Mouse (Mus musculus): ENCODE results near the gene Txk. TPM values are rescaled to one million over a fixed set of nuclear protein-coding genes. Genes with fewer than 3 reads are reported as not detected.

The Txk gene
- polyA plus RNA-seq, 1 experiment from 2014 or later: not detected

DNA sequence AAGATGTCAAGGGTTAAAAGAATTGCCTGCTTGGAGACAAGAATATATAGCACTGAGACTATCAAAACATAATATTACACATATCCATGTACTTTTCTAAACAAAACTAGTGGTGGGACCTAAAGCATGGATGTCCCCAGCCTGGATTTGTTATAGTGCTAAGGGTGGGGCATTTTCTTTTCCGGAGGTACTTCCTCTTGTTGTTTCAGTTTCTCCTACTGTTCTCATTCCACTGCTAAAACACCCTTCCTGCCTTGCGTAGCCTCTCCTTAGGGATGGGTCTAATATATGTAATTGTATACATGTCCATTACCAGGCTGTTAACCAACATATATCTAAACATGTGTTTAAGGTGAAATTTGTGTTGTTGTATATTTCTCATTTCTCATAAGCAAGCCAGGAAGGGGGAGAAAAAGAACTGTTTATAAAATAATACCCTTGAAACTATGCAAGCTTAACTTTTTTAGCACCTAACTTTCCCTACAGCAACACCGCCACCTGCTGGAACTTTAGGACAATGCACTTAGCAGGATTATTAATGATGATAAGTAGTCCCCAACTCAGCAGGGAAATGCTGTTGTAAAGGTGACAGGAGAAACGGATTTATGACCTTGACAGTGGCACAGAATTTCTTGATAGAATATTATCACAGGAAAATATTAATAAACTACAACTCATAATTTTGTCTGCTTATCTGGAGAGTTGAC lies 41.9 kb downstream of the Txk start:
- H3K9ac ChIP-seq (ENCODE audit: low read depth, low read length): no peak overlapping the region

DNA sequence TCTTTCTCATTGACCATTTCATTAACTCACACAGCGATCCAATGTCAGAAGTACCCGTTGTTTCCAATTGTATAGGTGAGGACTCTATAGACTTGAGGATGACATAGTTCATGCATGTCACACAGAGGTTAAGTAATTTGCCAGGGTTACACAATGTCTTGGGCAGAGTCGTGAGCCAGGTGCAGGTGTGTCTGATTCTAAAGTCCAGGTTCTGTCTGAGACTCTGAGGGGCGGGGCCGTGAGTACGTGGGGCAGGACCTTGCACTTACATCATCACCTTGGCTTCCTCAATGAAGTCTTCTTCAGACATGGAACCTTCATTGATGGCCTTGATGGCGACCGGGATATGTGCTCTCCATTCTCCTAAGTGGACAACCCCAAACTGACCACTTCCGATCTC lies 42.6 kb downstream of the Txk start:
- H3K27ac ChIP-seq (ENCODE audit: low read length): no peak overlapping the region
- 95% methylated on average over 9 of the region's 9 CpGs for WGBS
- no peak for ATAC-seq

More for the DNA sequence above, 41.9 kb downstream of the Txk start:
- no peaks in the 10 kb centered on the region for H3K27me3 ChIP-seq (ENCODE audit: control insufficient read depth, insufficient read depth, low read depth, low read length)
- H3K4me2 ChIP-seq (ENCODE audit: low read length): no peak overlapping the region
- WGBS: 30% methylated on average over 4 of the region's 4 CpGs
- no peak overlapping the region for H3K4me3 ChIP-seq (ENCODE audit: low read depth, low read length)
- H3K4me1 ChIP-seq (ENCODE audit: control insufficient read depth, insufficient read depth, low read length): no peaks in the 10 kb centered on the region
- no peak overlapping the region for H3K27ac ChIP-seq (ENCODE audit: low read length)
- no peaks in the 10 kb centered on the region for H3K9me3 ChIP-seq (replicated peaks; ENCODE audit: control insufficient read depth, low read length, poor library complexity, severe bottlenecking)
- H3K36me3 ChIP-seq (ENCODE audit: control insufficient read depth, insufficient read depth, low read length): no peaks in the 10 kb centered on the region
- 0 out of 2 replicates have a peak, but pooled peaks have one; percentile 21 for ATAC-seq

DNA sequence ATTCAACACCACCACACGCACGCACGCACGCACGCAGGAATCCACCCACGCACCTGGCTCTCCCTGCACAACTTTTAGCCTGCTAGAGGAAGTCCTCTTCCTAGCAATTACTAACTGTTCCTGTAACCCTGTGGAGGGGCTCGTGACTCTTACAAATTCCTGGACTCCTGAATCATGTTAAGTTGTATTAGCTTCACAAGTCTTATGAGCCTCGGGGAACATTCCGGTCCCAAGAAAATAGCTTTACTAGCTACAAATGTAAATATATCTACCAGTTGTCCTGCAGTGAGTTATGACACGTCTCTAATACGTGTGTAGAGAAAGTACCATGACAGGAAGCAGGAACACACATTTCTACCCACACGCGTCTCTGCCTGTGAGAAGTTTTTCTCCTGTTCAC lies 43.1 kb downstream of the Txk start:
- WGBS: 93% methylated on average over 13 of the region's 13 CpGs
- Histone ChIP-seq H3K27me3 (ENCODE audit: control insufficient read depth, insufficient read depth, low read depth, low read length) (no peaks in the 10 kb centered on the region), H3K4me1 (ENCODE audit: control insufficient read depth, insufficient read depth, low read length) (no peaks in the 10 kb centered on the region), H3K4me2 (ENCODE audit: low read length) (no peak overlapping the region), H3K36me3 (ENCODE audit: control insufficient read depth, insufficient read depth, low read length) (no peaks in the 10 kb centered on the region), H3K27ac (ENCODE audit: low read length) (no peak overlapping the region), H3K9ac (ENCODE audit: low read depth, low read length) (no peak overlapping the region), H3K4me3 (ENCODE audit: low read depth, low read length) (no peak overlapping the region), H3K9me3 (replicated peaks; ENCODE audit: control insufficient read depth, low read length, poor library complexity, severe bottlenecking) (no peaks in the 10 kb centered on the region)
- no peak for ATAC-seq

More for the DNA sequence above, 42.6 kb downstream of the Txk start:
- no peak overlapping the region for H3K4me2 ChIP-seq (ENCODE audit: low read length)
- no peaks in the 10 kb centered on the region for H3K4me1 ChIP-seq (ENCODE audit: control insufficient read depth, insufficient read depth, low read length)
- no peaks in the 10 kb centered on the region for H3K27me3 ChIP-seq (ENCODE audit: control insufficient read depth, insufficient read depth, low read depth, low read length)
- no peak overlapping the region for H3K4me3 ChIP-seq (ENCODE audit: low read depth, low read length)
- H3K9me3 ChIP-seq (replicated peaks; ENCODE audit: control insufficient read depth, low read length, poor library complexity, severe bottlenecking): no peaks in the 10 kb centered on the region
- H3K9ac ChIP-seq (ENCODE audit: low read depth, low read length): no peak overlapping the region
- no peaks in the 10 kb centered on the region for H3K36me3 ChIP-seq (ENCODE audit: control insufficient read depth, insufficient read depth, low read length)

DNA sequence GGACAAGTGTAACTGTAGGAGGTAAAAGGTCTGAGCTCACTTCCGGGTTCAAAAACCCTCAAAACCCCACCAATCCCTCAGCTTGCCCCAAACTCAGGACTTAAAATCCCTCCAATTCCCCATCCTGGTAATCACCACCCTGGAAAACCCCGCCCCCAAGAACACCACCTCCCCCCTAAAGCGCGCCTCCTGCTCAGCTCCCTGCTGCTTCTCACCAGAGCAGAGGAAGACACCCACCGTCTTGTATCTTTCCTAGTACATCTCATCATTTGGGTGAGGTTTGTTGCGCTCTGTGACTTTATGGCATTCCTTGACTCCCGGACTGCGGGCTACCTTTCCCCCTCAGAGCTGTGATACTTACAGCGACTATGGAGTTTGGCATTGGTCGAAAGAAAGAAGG lies 45.9 kb downstream of the Txk start:
- 71% methylated on average over 10 of the region's 10 CpGs for WGBS
- Histone ChIP-seq H3K9me3 (replicated peaks; ENCODE audit: control insufficient read depth, low read length, poor library complexity, severe bottlenecking) (no peaks in the 10 kb centered on the region), H3K9ac (ENCODE audit: low read depth, low read length) (no peak overlapping the region), H3K27ac (ENCODE audit: low read length) (no peak overlapping the region), H3K4me3 (ENCODE audit: low read depth, low read length) (no peak overlapping the region), H3K4me2 (ENCODE audit: low read length) (no peak overlapping the region), H3K27me3 (ENCODE audit: control insufficient read depth, insufficient read depth, low read depth, low read length) (no peaks in the 10 kb centered on the region), H3K36me3 (ENCODE audit: control insufficient read depth, insufficient read depth, low read length) (no peaks in the 10 kb centered on the region), H3K4me1 (ENCODE audit: control insufficient read depth, insufficient read depth, low read length) (no peaks in the 10 kb centered on the region)
- ATAC-seq: no peak

DNA sequence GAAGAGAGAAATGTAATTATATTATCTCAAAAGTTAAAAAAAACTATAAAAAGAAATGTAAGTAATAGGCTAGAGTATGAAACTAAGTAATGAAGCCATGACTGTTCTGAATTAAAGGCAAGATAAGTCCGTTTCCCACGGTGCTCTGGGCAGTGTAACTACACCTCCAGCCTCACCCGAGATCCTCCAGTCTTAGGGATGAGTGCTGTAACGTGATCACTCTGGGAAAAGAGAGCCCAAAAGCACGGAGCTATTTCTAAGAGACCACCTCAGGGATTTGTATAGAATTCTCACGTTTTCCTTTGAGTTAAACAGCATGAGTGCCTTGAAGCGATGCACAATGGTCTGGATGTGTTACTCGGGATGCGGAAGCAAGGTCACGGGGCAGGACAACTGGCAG lies 46.5 kb downstream of the Txk start:
- WGBS: 41% methylated on average over 10 of the region's 10 CpGs
- no peak overlapping the region for H3K9ac ChIP-seq (ENCODE audit: low read depth, low read length)
- H3K4me1 ChIP-seq (ENCODE audit: control insufficient read depth, insufficient read depth, low read length): no peaks in the 10 kb centered on the region
- H3K27ac ChIP-seq (ENCODE audit: low read length): no peak overlapping the region
- no peak for ATAC-seq
- no peaks in the 10 kb centered on the region for H3K9me3 ChIP-seq (replicated peaks; ENCODE audit: control insufficient read depth, low read length, poor library complexity, severe bottlenecking)
- no peaks in the 10 kb centered on the region for H3K27me3 ChIP-seq (ENCODE audit: control insufficient read depth, insufficient read depth, low read depth, low read length)
- H3K4me2 ChIP-seq (ENCODE audit: low read length): no peak overlapping the region
- no peaks in the 10 kb centered on the region for H3K36me3 ChIP-seq (ENCODE audit: control insufficient read depth, insufficient read depth, low read length)
- H3K4me3 ChIP-seq (ENCODE audit: low read depth, low read length): no peak overlapping the region

DNA sequence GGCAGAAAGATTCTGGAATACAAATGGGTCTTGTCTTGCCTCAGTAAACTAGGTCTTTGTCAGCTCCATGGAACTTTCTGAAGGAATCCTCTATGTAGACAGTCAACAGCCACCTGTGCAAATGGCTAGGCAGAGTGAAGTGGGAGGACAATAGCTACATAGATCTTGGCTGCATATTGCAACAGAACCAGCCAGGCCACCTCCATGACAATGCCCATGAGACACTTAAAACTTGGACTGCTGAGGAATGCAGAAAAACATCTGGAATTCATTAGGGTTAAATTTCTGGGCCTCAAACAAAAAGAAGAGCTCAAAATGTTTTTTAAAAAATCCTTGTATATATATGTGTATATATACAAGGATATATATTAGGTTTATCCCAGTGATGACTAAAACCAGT lies 50.4 kb downstream of the Txk start:
- H3K9me3 ChIP-seq (replicated peaks; ENCODE audit: control insufficient read depth, low read length, poor library complexity, severe bottlenecking): no peaks in the 10 kb centered on the region
- peaks cover 10% of the 10 kb centered on the region for H3K4me1 ChIP-seq (ENCODE audit: control insufficient read depth, insufficient read depth, low read length)
- no peak overlapping the region for H3K4me3 ChIP-seq (ENCODE audit: low read depth, low read length)
- H3K27me3 ChIP-seq (ENCODE audit: control insufficient read depth, insufficient read depth, low read depth, low read length): no peaks in the 10 kb centered on the region
- no peaks in the 10 kb centered on the region for H3K36me3 ChIP-seq (ENCODE audit: control insufficient read depth, insufficient read depth, low read length)
- no peak overlapping the region for H3K4me2 ChIP-seq (ENCODE audit: low read length)
- no peak overlapping the region for H3K9ac ChIP-seq (ENCODE audit: low read depth, low read length)
- H3K27ac ChIP-seq (ENCODE audit: low read length): no peak overlapping the region
- ATAC-seq: no peak

DNA sequence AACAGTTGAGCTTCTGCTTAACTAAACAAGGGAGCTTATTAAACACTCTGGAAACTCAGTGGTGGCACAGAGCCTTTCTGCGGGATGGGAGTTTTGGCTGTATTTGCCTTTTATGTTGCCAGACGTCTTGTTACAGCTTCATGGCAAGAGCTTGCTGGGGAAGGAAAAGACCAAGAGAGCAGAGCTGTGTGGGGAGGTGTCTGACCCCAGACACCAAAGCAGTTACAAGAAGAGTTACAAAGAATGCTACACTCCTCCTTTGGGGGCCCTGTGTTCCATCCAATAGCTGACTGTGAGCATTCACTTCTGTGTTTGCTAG lies 53.1 kb downstream of the Txk start:
- no peak overlapping the region for H3K27ac ChIP-seq (ENCODE audit: low read length)
- ATAC-seq: peak; percentile 70
- H3K27me3 ChIP-seq (ENCODE audit: control insufficient read depth, insufficient read depth, low read depth, low read length): no peaks in the 10 kb centered on the region
- H3K36me3 ChIP-seq (ENCODE audit: control insufficient read depth, insufficient read depth, low read length): no peaks in the 10 kb centered on the region
- 24% methylated on average over 2 of the region's 2 CpGs for WGBS
- no peak overlapping the region for H3K9ac ChIP-seq (ENCODE audit: low read depth, low read length)
- no peak overlapping the region for H3K4me2 ChIP-seq (ENCODE audit: low read length)
- no peaks in the 10 kb centered on the region for H3K9me3 ChIP-seq (replicated peaks; ENCODE audit: control insufficient read depth, low read length, poor library complexity, severe bottlenecking)
- no peak overlapping the region for H3K4me3 ChIP-seq (ENCODE audit: low read depth, low read length)
- H3K4me1 ChIP-seq (ENCODE audit: control insufficient read depth, insufficient read depth, low read length): peaks cover 10% of the 10 kb centered on the region

DNA sequence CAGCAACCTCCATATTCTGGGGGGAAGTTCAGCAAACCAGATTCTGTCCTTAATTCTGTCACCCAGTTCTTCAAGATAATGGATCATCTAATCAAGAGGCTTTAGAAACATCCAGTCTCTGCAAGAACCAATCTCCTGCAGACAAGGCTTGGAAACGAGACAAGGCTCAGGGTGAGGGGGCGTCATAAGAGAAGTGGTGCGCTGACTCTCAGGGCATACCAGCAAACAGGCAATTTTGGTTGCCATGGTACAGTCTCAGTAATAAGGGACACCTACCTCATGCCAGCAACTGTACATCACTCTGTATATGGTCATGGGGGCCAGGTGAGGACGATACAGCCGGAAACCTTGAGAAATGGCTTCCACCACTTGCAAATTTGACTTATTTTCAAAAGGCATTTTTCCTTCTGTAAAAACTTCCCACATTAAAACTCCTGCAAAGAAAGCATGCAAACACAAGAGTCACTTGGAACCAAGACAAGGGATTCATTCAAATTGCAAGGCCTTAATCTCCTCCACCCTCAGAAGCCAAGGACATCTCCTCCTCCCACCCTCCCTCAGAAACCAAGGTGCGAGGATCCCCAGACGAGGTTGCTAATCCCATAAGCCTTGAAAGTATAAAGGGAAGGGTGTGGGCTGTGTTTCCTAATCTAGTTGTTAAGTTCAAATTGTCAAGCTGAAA lies 53.6 kb downstream of the Txk start:
- WGBS: 52% methylated on average over 7 of the region's 7 CpGs
- ATAC-seq: peak; percentile 70; the same call in 1 of the 2 replicates
- Histone ChIP-seq H3K9ac (ENCODE audit: low read depth, low read length) (no peak overlapping the region), H3K4me2 (ENCODE audit: low read length) (no peak overlapping the region), H3K27me3 (ENCODE audit: control insufficient read depth, insufficient read depth, low read depth, low read length) (no peaks in the 10 kb centered on the region), H3K36me3 (ENCODE audit: control insufficient read depth, insufficient read depth, low read length) (no peaks in the 10 kb centered on the region), H3K4me3 (ENCODE audit: low read depth, low read length) (no peak overlapping the region), H3K4me1 (ENCODE audit: control insufficient read depth, insufficient read depth, low read length) (peaks cover 10% of the 10 kb centered on the region), H3K27ac (ENCODE audit: low read length) (0 out of 2 replicates have a peak overlapping the region, but pooled peaks have one; percentile 19), H3K9me3 (replicated peaks; ENCODE audit: control insufficient read depth, low read length, poor library complexity, severe bottlenecking) (no peaks in the 10 kb centered on the region)

DNA sequence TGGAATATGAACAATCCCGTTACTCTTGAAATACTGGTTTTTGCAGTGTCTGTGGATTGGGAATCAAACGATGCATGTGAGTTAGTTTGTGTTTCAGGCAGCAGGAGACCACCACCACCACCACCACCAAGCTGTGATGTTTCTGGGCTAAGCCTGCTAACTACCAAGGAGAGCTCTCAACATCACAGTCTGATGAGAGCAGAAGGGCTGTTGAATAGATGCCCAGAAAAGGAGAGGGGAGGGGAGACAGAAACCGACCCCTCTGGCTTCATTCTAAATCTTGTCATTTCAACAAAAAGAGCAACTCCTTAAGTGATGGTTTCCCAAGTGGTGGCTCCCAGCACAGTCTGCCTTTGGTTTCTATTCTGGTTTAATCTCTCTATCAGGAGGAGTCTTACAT lies 54.2 kb downstream of the Txk start:
- WGBS: 46% methylated on average over 3 of the region's 3 CpGs
- H3K36me3 ChIP-seq (ENCODE audit: control insufficient read depth, insufficient read depth, low read length): no peaks in the 10 kb centered on the region
- no peaks in the 10 kb centered on the region for H3K9me3 ChIP-seq (replicated peaks; ENCODE audit: control insufficient read depth, low read length, poor library complexity, severe bottlenecking)
- H3K4me3 ChIP-seq (ENCODE audit: low read depth, low read length): no peak overlapping the region
- H3K27ac ChIP-seq (ENCODE audit: low read length): 0 out of 2 replicates have a peak overlapping the region, but pooled peaks have one; percentile 19
- peak; percentile 72; the same call in 1 of the 2 replicates for ATAC-seq
- peaks cover 10% of the 10 kb centered on the region for H3K4me1 ChIP-seq (ENCODE audit: control insufficient read depth, insufficient read depth, low read length)
- no peak overlapping the region for H3K4me2 ChIP-seq (ENCODE audit: low read length)
- no peak overlapping the region for H3K9ac ChIP-seq (ENCODE audit: low read depth, low read length)
- no peaks in the 10 kb centered on the region for H3K27me3 ChIP-seq (ENCODE audit: control insufficient read depth, insufficient read depth, low read depth, low read length)

Data from midbrain, embryonic 16.5 days (tissue).